Comparison of ENCODE assay signal across 10 mouse cellular contexts in the genomic region with DNA sequence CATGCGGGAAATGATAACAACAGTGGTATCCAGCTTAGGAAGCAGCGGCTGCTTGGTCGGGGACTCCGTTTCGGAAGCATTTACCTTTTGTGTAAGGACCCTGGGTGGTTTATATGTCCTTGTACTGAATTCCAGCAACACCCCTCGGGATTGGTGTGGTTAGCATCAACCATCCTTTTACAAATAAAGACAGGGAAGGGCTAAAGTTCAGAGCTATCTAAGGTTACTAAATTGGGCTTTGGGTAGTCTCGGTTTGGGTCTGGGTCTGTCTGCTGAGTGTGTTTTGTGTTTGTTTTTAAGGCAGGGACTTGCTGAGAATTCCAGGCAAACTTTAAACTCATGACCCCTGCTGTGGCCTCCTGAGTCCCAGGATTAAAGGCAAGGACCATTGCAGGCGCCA. TPM values are rescaled to one million over a fixed set of nuclear protein-coding genes. Genes with fewer than 3 reads are reported as not detected.
A peak's percentile ranks its signal among the peaks of the same experiment; 100 is the strongest.
DNase-seq lines count a peak whose midpoint lies in the region; ATAC-seq lines count a peak whose summit lies in the region.
"Had no signal": no experiment of that assay in that cellular context is flagged by ENCODE, and none has a peak within 500 bp of the region (broad histone marks: within the 10 kb centered on the region; RNA-seq: fewer than 3 reads in every experiment).

No protein-coding gene starts in this region.

- H3K36me3 ChIP-seq in heart, embryonic 14.5 days (ENCODE audit: control insufficient read depth, insufficient read depth, low read length) = no peaks in the 10 kb centered on the region
- H3K36me3 ChIP-seq in hindbrain, embryonic 11.5 days (ENCODE audit: control insufficient read depth, insufficient read depth, low read length) = no peaks in the 10 kb centered on the region
- H3K36me3 ChIP-seq in midbrain, embryonic 11.5 days (ENCODE audit: control insufficient read depth, insufficient read depth, low read length) = no peaks in the 10 kb centered on the region

- no peak for ATAC-seq in heart, embryonic 14.5 days (ENCODE audit: insufficient number of reproducible peaks, insufficient read depth, low FRiP score, low read depth)
- ATAC-seq in hindbrain, embryonic 11.5 days (ENCODE audit: low FRiP score) = no peak
- no peak for ATAC-seq in midbrain, embryonic 11.5 days (ENCODE audit: low FRiP score)

- WGBS in heart, embryonic 14.5 days = 24% methylated on average over 8 of the region's 8 CpGs
- WGBS in hindbrain, embryonic 11.5 days = 25% methylated on average over 8 of the region's 8 CpGs
- WGBS in midbrain, embryonic 11.5 days = 28% methylated on average over 8 of the region's 8 CpGs

- no peak for DNase-seq in heart, adult 9 months (ENCODE audit: low spot score in 2 of 2)
- DNase-seq in NIH3T3 (ENCODE audit: low read depth) = peak; percentile 25
- DNase-seq in hindbrain, embryonic 11.5 days (ENCODE audit: low spot score) = no peak
- DNase-seq in midbrain, embryonic 11.5 days (ENCODE audit: low spot score, missing footprints) = no peak
- no peak for DNase-seq in left cerebral cortex, adult 11 months (ENCODE audit: low spot score)
- DNase-seq in urinary bladder, adult 2 months (ENCODE audit: low spot score) = no peak
- no peak for DNase-seq in left cerebral cortex, postnatal 4 days
- DNase-seq: cerebellum, adult 9-11 months; thymus, postnatal 4 days had no signal

- peak overlapping the region; percentile 60 for H3K9ac ChIP-seq in heart, embryonic 14.5 days (ENCODE audit: low read length)
- no peak overlapping the region; the same call in 1 of the 2 replicates for H3K9ac ChIP-seq in hindbrain, embryonic 11.5 days (ENCODE audit: low read depth, low read length)
- H3K9ac ChIP-seq in midbrain, embryonic 11.5 days (ENCODE audit: low read length) = peak overlapping the region; percentile 50; the same call in 1 of the 2 replicates

- no peaks in the 10 kb centered on the region for H3K9me3 ChIP-seq in heart, embryonic 14.5 days (ENCODE audit: control insufficient read depth, low read length)
- no peaks in the 10 kb centered on the region for H3K9me3 ChIP-seq in hindbrain, embryonic 11.5 days (ENCODE audit: control insufficient read depth, low read length)
- H3K9me3 ChIP-seq in midbrain, embryonic 11.5 days (ENCODE audit: control insufficient read depth, low read length) = no peaks in the 10 kb centered on the region

- H3K4me3 ChIP-seq in heart, embryonic 14.5 days (ENCODE audit: control insufficient read depth in 1 of 2, insufficient read depth in 1 of 2, low read depth in 1 of 2, low read length in 2 of 2) = peak overlapping the region in 1 of 2 experiments; percentile 10; a peak in 1 of 4 replicates
- H3K4me3 ChIP-seq in hindbrain, embryonic 11.5 days (ENCODE audit: low read depth, low read length) = no peak overlapping the region
- no peak overlapping the region for H3K4me3 ChIP-seq in midbrain, embryonic 11.5 days (ENCODE audit: low read depth, low read length)

- peaks cover 22 to 28% of the 10 kb centered on the region in 2 experiments for H3K4me1 ChIP-seq in heart, embryonic 14.5 days (ENCODE audit: control insufficient read depth in 2 of 2, insufficient read depth in 2 of 2, low read length in 2 of 2)
- H3K4me1 ChIP-seq in hindbrain, embryonic 11.5 days (replicated peaks; ENCODE audit: control insufficient read depth, insufficient read depth, low read length) = no peaks in the 10 kb centered on the region; the same call in 1 of the 2 replicates
- peaks cover 2% of the 10 kb centered on the region; the same call in 1 of the 2 replicates for H3K4me1 ChIP-seq in midbrain, embryonic 11.5 days (ENCODE audit: control insufficient read depth, insufficient read depth, low read length)

- H3K27me3 ChIP-seq in heart, embryonic 14.5 days (ENCODE audit: control insufficient read depth, insufficient read depth, low read length) = no peaks in the 10 kb centered on the region
- H3K27me3 ChIP-seq in hindbrain, embryonic 11.5 days (ENCODE audit: control insufficient read depth, insufficient read depth, low read length) = no peaks in the 10 kb centered on the region
- H3K27me3 ChIP-seq in midbrain, embryonic 11.5 days (ENCODE audit: control insufficient read depth, insufficient read depth, low read length) = 0 out of 2 replicates have a peak, but pooled peaks cover 2% of the 10 kb centered on the region

- peak overlapping the region; percentile 78 to 90 for H3K27ac ChIP-seq in heart, embryonic 14.5 days (replicated peaks in 1 of 2; ENCODE audit: control insufficient read depth in 1 of 2, insufficient read depth in 1 of 2, low read depth in 2 of 2, low read length in 2 of 2)
- H3K27ac ChIP-seq in hindbrain, embryonic 11.5 days (ENCODE audit: low read depth, low read length) = peak overlapping the region; percentile 2; the same call in 1 of the 2 replicates
- no peak overlapping the region for H3K27ac ChIP-seq in midbrain, embryonic 11.5 days (ENCODE audit: low read depth, low read length)

- H3K4me2 ChIP-seq in heart, embryonic 14.5 days (ENCODE audit: low read length) = peak overlapping the region; percentile 56
- no peak overlapping the region for H3K4me2 ChIP-seq in hindbrain, embryonic 11.5 days (replicated peaks; ENCODE audit: low read depth, low read length)
- peak overlapping the region; percentile 6; the same call in 1 of the 2 replicates for H3K4me2 ChIP-seq in midbrain, embryonic 11.5 days

- intact Hi-C loops in left cerebral cortex, postnatal 4 days (cut with DNase I) = no loop called here

RNA-seq across cellular contexts. Expression of a gene that starts 15.2 kb away (rescaled TPM):
- 350 and 362 TPM in 2 replicates for polyA plus RNA-seq in heart, embryonic 14.5 days (2014; fragmentation: Nextera tagmentation; extraction: Ambion mirVana)
- polyA plus RNA-seq in hindbrain, embryonic 11.5 days (2014; fragmentation: Nextera tagmentation; extraction: Ambion mirVana) = 307 and 318 TPM in 2 replicates
- polyA plus RNA-seq in midbrain, embryonic 11.5 days (2014; fragmentation: Nextera tagmentation; extraction: Ambion mirVana) = 368 TPM in 2 replicates
- polyA plus RNA-seq in urinary bladder, adult 2 months (2012; rRNA removed) = 121 and 139 TPM in 2 replicates
- 100 to 1,000 TPM; 133 to 141 TPM for total RNA-seq in left cerebral cortex, postnatal 4 days (2021)

RNA-seq across cellular contexts. Expression of a gene that starts 53.8 kb away (rescaled TPM):
- polyA plus RNA-seq in heart, embryonic 14.5 days (2014; fragmentation: Nextera tagmentation; extraction: Ambion mirVana) = 69.6 and 74.0 TPM in 2 replicates
- 158 and 183 TPM in 2 replicates for polyA plus RNA-seq in hindbrain, embryonic 11.5 days (2014; fragmentation: Nextera tagmentation; extraction: Ambion mirVana)
- 189 and 190 TPM in 2 replicates for polyA plus RNA-seq in midbrain, embryonic 11.5 days (2014; fragmentation: Nextera tagmentation; extraction: Ambion mirVana)
- polyA plus RNA-seq in urinary bladder, adult 2 months (2012; rRNA removed) = 21.7 and 39.0 TPM in 2 replicates
- 100 to 1,000 TPM; 164 to 166 TPM for total RNA-seq in left cerebral cortex, postnatal 4 days (2021)
